Mouse (Mus musculus): ENCODE results near the gene Ldhd. TPM values are rescaled to one million over a fixed set of nuclear protein-coding genes. Genes with fewer than 3 reads are reported as not detected.
A peak's percentile ranks its signal among the peaks of the same experiment; 100 is the strongest.

The Ldhd gene
- total RNA-seq, 4 experiments from 2014 or later: 7.5 to 9.6 (median 9.0) TPM

GRCm38 (mm10) chr8:111595712-111596484, 34.3 kb downstream of the Ldhd start:
- no peak for DNase-seq (ENCODE audit: low spot score in 2 of 2)

GRCm38 (mm10) chr8:111594951-111595350, 35.2 kb downstream of the Ldhd start:
- DNase-seq (ENCODE audit: low spot score in 2 of 2): no peak

GRCm38 (mm10) chr8:111594044-111594840, 35.9 kb downstream of the Ldhd start:
- no peak for DNase-seq (ENCODE audit: low spot score in 2 of 2)

- peak; percentile 23 to 26 for DNase-seq (ENCODE audit: low spot score in 2 of 2)
Measured at GRCm38 (mm10) chr8:111592390-111592910, 37.7 kb downstream of the Ldhd start.

- no peak for DNase-seq (ENCODE audit: low spot score in 2 of 2)
Measured at GRCm38 (mm10) chr8:111591176-111591575, 39.0 kb downstream of the Ldhd start.

- DNase-seq (ENCODE audit: low spot score in 2 of 2): no peak
Measured at GRCm38 (mm10) chr8:111590214-111590613, 40.0 kb downstream of the Ldhd start.

GRCm38 (mm10) chr8:111588336-111588735, 41.8 kb downstream of the Ldhd start:
- DNase-seq (ENCODE audit: low spot score in 2 of 2): no peak

GRCm38 (mm10) chr8:111587545-111588094, 42.6 kb downstream of the Ldhd start:
- DNase-seq (ENCODE audit: low spot score in 2 of 2): no peak

GRCm38 (mm10) chr8:111584946-111585345, 45.2 kb downstream of the Ldhd start:
- DNase-seq (ENCODE audit: low spot score in 2 of 2): no peak

GRCm38 (mm10) chr8:111582386-111582785, 47.8 kb downstream of the Ldhd start:
- no peak for DNase-seq (ENCODE audit: low spot score in 2 of 2)

GRCm38 (mm10) chr8:111580306-111580705, 49.9 kb downstream of the Ldhd start:
- no peak for DNase-seq (ENCODE audit: low spot score in 2 of 2)

- DNase-seq (ENCODE audit: low spot score in 2 of 2): no peak
Measured at GRCm38 (mm10) chr8:111579318-111579717, 50.9 kb downstream of the Ldhd start.

- no peak for DNase-seq (ENCODE audit: low spot score in 2 of 2)
Measured at GRCm38 (mm10) chr8:111577880-111578533, 52.2 kb downstream of the Ldhd start.

- no peak for DNase-seq (ENCODE audit: low spot score in 2 of 2)
Measured at GRCm38 (mm10) chr8:111576501-111576900, 53.7 kb downstream of the Ldhd start.

GRCm38 (mm10) chr8:111575492-111575891, 54.7 kb downstream of the Ldhd start:
- DNase-seq (ENCODE audit: low spot score in 2 of 2): no peak

GRCm38 (mm10) chr8:111574016-111574415, 56.2 kb downstream of the Ldhd start:
- no peak for DNase-seq (ENCODE audit: low spot score in 2 of 2)

Other genes starting within 250 kb of the Ldhd start
- 10 to 100 TPM; 22.2 to 31.0 (median 25.0) TPM for gene Fa2h, start 236.6 kb downstream of the Ldhd start, total RNA-seq (2022)
- 10 to 100 TPM; 22.7 to 24.5 (median 23.7) TPM for gene Wdr59, start 108.3 kb downstream of the Ldhd start, total RNA-seq (2022)
- gene Znrf1, start 94.3 kb downstream of the Ldhd start, total RNA-seq (2022): 100 to 1,000 TPM in 1 of 4 experiments, 10 to 100 TPM in 3; 89.8 to 117 (median 93.0) TPM
- gene Zfp1, start 13.0 kb upstream of the Ldhd start, total RNA-seq (2022): 10 to 100 TPM; 21.7 to 23.9 (median 22.5) TPM
- not detected for gene Ctrb1, start 60.6 kb upstream of the Ldhd start, total RNA-seq (2022)
- 10 to 100 TPM; 58.8 to 73.3 (median 62.6) TPM for gene Bcar1, start 113.4 kb upstream of the Ldhd start, total RNA-seq (2022)
- gene Cfdp1, start 223.9 kb upstream of the Ldhd start, total RNA-seq (2022): 10 to 100 TPM; 62.3 to 84.3 (median 70.8) TPM
- 1 to 10 TPM; 3.7 to 5.4 (median 4.3) TPM for gene Tmem170, start 246.4 kb upstream of the Ldhd start, total RNA-seq (2022)

Measured in layer of hippocampus, adult 8-10 months (tissue).